Mouse (Mus musculus) CH12.LX (cell line): Measurements from ENCODE around the gene Ndufa11.

Source experiments
- CHD2 ChIP-seq: IDR thresholded peaks from 2 replicates; pipeline ENCODE4 v1.6.1; 2011; ENCODE audit warnings: low read length, improper control_type of control experiment
- CTCF ChIP-seq, 2 experiments: IDR thresholded peaks in 1 of 2; conservative IDR thresholded peaks in 1 of 2; 2 replicates each; pipeline ENCODE4 v1.5.1; 2011 to 2012; ENCODE audit warnings: low read depth in 2 of 2, low read length in 2 of 2, improper control_type of control experiment in 1 of 2, inconsistent platforms in 1 of 2, mild to moderate bottlenecking in 1 of 2, moderate library complexity in 1 of 2
- RAD21 ChIP-seq: IDR thresholded peaks from 2 replicates; pipeline ENCODE4 v1.6.1; 2011; ENCODE audit warnings: low read depth, mild to moderate bottlenecking, low read length, improper control_type of control experiment, moderate library complexity

DNA sequence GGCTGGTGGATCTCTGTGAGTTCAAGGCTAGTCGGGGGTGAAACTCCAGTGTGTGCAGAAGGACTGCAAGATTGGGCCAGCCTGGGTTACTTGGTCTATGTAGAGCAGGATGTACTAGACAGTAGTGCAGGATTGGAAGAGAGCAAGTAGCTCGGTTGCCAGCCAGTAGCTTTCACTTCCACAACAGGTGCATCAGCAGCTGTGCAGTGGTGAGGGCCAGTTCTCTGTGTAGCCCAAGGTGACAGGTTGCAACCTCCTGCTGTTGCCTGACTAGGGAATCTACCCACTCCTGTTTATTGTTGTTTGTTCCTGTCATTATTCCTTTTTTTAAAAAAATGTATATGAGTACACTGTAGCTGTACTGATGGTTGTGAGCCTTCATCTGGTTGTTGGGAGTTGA is 28.9 kb upstream of the Ndufa11 start:
- no peak for TF ChIP-seq CHD2
- TF ChIP-seq RAD21, result no peak
- no peak for TF ChIP-seq CTCF (conservative IDR thresholded peaks at IDR 0.05 in 1 of 2, IDR thresholded peaks at IDR 0.05 in 1 of 2; ENCODE audit: low read depth in 2 of 2, low read length in 2 of 2)
